Mouse (Mus musculus) midbrain, embryonic 15.5 days (tissue): ENCODE data around the gene Arhgap11a. TPM values are rescaled to one million over a fixed set of nuclear protein-coding genes. Genes with fewer than 3 reads are reported as not detected.

Experiments
- ATAC-seq: fragments of 200-750 bp; cut with Nextera tagmentation; replicated peaks from 2 replicates; pipeline ENCODE4 v1.8.0; 2017; ENCODE audit warnings: moderate TSS enrichment
- H3K27ac ChIP-seq: fragments of 300-500 bp; sonication (generic); 2 replicates; pipeline ENCODE4 v1.5.1; 2015; ENCODE audit warnings: mild to moderate bottlenecking, inconsistent platforms
- H3K27me3 ChIP-seq: fragments of 300-500 bp; sonication (generic); replicated peaks from 2 replicates; pipeline ENCODE4 v1.6.1; 2015; ENCODE audit warnings: inconsistent platforms
- H3K36me3 ChIP-seq: fragments of 300-500 bp; sonication (generic); replicated peaks from 2 replicates; pipeline ENCODE4 v1.6.1; 2015; ENCODE audit warnings: inconsistent platforms
- H3K4me1 ChIP-seq: fragments of 300-500 bp; sonication (generic); 2 replicates; pipeline ENCODE4 v1.6.1; 2015; ENCODE audit warnings: inconsistent platforms
- H3K4me2 ChIP-seq: fragments of 300-500 bp; sonication (generic); 2 replicates; pipeline ENCODE4 v1.6.1; 2015; ENCODE audit warnings: inconsistent platforms, mild to moderate bottlenecking, moderate library complexity
- H3K4me3 ChIP-seq: fragments of 300-500 bp; sonication (generic); 2 replicates; pipeline ENCODE4 v1.5.1; 2015; ENCODE audit warnings: mild to moderate bottlenecking, inconsistent platforms
- H3K9ac ChIP-seq: fragments of 300-500 bp; sonication (generic); 2 replicates; pipeline ENCODE4 v1.6.1; 2015; ENCODE audit warnings: mild to moderate bottlenecking, inconsistent platforms
- H3K9me3 ChIP-seq: fragments of 300-500 bp; sonication (generic); 2 replicates; pipeline ENCODE4 v1.6.1; 2016; ENCODE audit warnings: inconsistent platforms
- WGBS: fragments of 180-500 bp; shearing (Covaris S2); methylation state at CpG from one replicate; pipeline ENCODE4 v1.1.7; 2015; ENCODE audit warnings: mixed read lengths; 5-methylcytosine and 5-hydroxymethylcytosine counted together
- polyA plus RNA-seq: library from polyadenylated mRNA; unstranded; fragments of >200 nt; fragmentation: Nextera tagmentation; extraction: Ambion mirVana; gene quantifications from 2 replicates; pipeline ENCODE4 v1.2.1, GENCODE M21; 2015

Arhgap11a gene
- polyA plus RNA-seq, 1 experiment from 2014 or later: 6.7 TPM

GRCm38 (mm10) chr2:113839488-113839887 is 9.0 kb downstream of the Arhgap11a start:
- Histone ChIP-seq H3K27ac (no peak overlapping the region), H3K9ac (no peak overlapping the region), H3K9me3 (no peaks in the 10 kb centered on the region), H3K4me3 (no peak overlapping the region), H3K4me2 (no peak overlapping the region), H3K27me3 (no peaks in the 10 kb centered on the region), H3K4me1 (no peaks in the 10 kb centered on the region), H3K36me3 (no peaks in the 10 kb centered on the region)
- no peak for ATAC-seq
- 84% methylated on average over 4 of the region's 4 CpGs for WGBS

- Histone ChIP-seq H3K4me2 (no peak overlapping the region), H3K4me1 (no peaks in the 10 kb centered on the region), H3K9me3 (no peaks in the 10 kb centered on the region), H3K36me3 (no peaks in the 10 kb centered on the region), H3K27me3 (no peaks in the 10 kb centered on the region), H3K27ac (no peak overlapping the region), H3K4me3 (no peak overlapping the region), H3K9ac (no peak overlapping the region)
- WGBS: 92% methylated on average over 3 of the region's 3 CpGs
- ATAC-seq: no peak
Observed at GRCm38 (mm10) chr2:113835219-113835618, 13.2 kb downstream of the Arhgap11a start.

- Histone ChIP-seq H3K4me2 (peak within 1 kb of the TSS; percentile 74), H3K27ac (peak within 1 kb of the TSS; percentile 99), H3K4me1 (peaks cover 44% of the 10 kb centered on the region), H3K9ac (peak within 1 kb of the TSS; percentile 81), H3K36me3 (no peaks in the 10 kb centered on the region), H3K27me3 (no peaks in the 10 kb centered on the region), H3K4me3 (peak within 1 kb of the TSS; percentile 64), H3K9me3 (no peaks in the 10 kb centered on the region)
- 7% methylated on average over 23 of the region's 23 CpGs for WGBS
- peak; percentile 98 for ATAC-seq
Observed at GRCm38 (mm10) chr2:113828943-113829882, 19.2 kb downstream of the Arhgap11a start, which contains the start of gene Scg5. Scg5 (minus strand) TSS chr2:113829121.

- ATAC-seq: peak; percentile 95
- 4% methylated on average over 17 of the region's 17 CpGs for WGBS
- Histone ChIP-seq H3K27me3 (no peaks in the 10 kb centered on the region), H3K9ac (peak overlapping the region; percentile 81), H3K4me1 (peaks cover 44% of the 10 kb centered on the region), H3K36me3 (no peaks in the 10 kb centered on the region), H3K4me2 (peak overlapping the region; percentile 74), H3K27ac (peak overlapping the region; percentile 99), H3K4me3 (peak overlapping the region; percentile 64), H3K9me3 (no peaks in the 10 kb centered on the region)
Observed at GRCm38 (mm10) chr2:113828086-113828942, 20.1 kb downstream of the Arhgap11a start.

GRCm38 (mm10) chr2:113823909-113824308 is 24.6 kb downstream of the Arhgap11a start:
- WGBS: 0% methylated on average over 2 of the region's 2 CpGs
- no peak for ATAC-seq
- Histone ChIP-seq H3K9me3 (no peaks in the 10 kb centered on the region), H3K4me3 (no peak overlapping the region), H3K36me3 (no peaks in the 10 kb centered on the region), H3K27ac (no peak overlapping the region), H3K27me3 (no peaks in the 10 kb centered on the region), H3K9ac (no peak overlapping the region), H3K4me1 (peaks cover 38% of the 10 kb centered on the region), H3K4me2 (no peak overlapping the region)

- no peak overlapping the region for H3K4me3 ChIP-seq
- H3K9ac ChIP-seq: no peak overlapping the region
- no peaks in the 10 kb centered on the region for H3K27me3 ChIP-seq
- H3K9me3 ChIP-seq: no peaks in the 10 kb centered on the region
- WGBS: 92% methylated on average over 8 of the region's 8 CpGs
- no peak overlapping the region for H3K27ac ChIP-seq
- peaks cover 31% of the 10 kb centered on the region for H3K4me1 ChIP-seq
- ATAC-seq: no peak
- H3K36me3 ChIP-seq: peaks cover 3% of the 10 kb centered on the region; the same call in 1 of the 2 replicates
- no peak overlapping the region for H3K4me2 ChIP-seq
Observed at GRCm38 (mm10) chr2:113822367-113822766, 26.1 kb downstream of the Arhgap11a start.

- Histone ChIP-seq H3K9me3 (no peaks in the 10 kb centered on the region), H3K4me2 (no peak overlapping the region), H3K27ac (no peak overlapping the region), H3K4me3 (no peak overlapping the region), H3K36me3 (peaks cover 9% of the 10 kb centered on the region), H3K27me3 (no peaks in the 10 kb centered on the region), H3K4me1 (peaks cover 20% of the 10 kb centered on the region), H3K9ac (no peak overlapping the region)
- 84% methylated on average over 12 of the region's 12 CpGs for WGBS
- ATAC-seq: no peak
Observed at GRCm38 (mm10) chr2:113821176-113821734, 27.2 kb downstream of the Arhgap11a start.

GRCm38 (mm10) chr2:113820117-113820516 is 28.3 kb downstream of the Arhgap11a start:
- no peak overlapping the region for H3K4me3 ChIP-seq
- WGBS: 95% methylated on average over 15 of the region's 15 CpGs
- no peaks in the 10 kb centered on the region for H3K9me3 ChIP-seq
- no peak overlapping the region for H3K4me2 ChIP-seq
- H3K9ac ChIP-seq: no peak overlapping the region
- H3K4me1 ChIP-seq: peaks cover 9% of the 10 kb centered on the region
- no peak for ATAC-seq
- no peak overlapping the region for H3K27ac ChIP-seq
- H3K27me3 ChIP-seq: no peaks in the 10 kb centered on the region
- H3K36me3 ChIP-seq: peaks cover 9% of the 10 kb centered on the region

- Histone ChIP-seq H3K9me3 (no peaks in the 10 kb centered on the region), H3K4me2 (no peak overlapping the region), H3K36me3 (peaks cover 9% of the 10 kb centered on the region), H3K27me3 (no peaks in the 10 kb centered on the region), H3K4me3 (no peak overlapping the region), H3K9ac (no peak overlapping the region), H3K4me1 (no peaks in the 10 kb centered on the region), H3K27ac (no peak overlapping the region)
- WGBS: 74% methylated on average over 14 of the region's 14 CpGs
- peak; percentile 54; the same call in 1 of the 2 replicates for ATAC-seq
Observed at GRCm38 (mm10) chr2:113817681-113818606, 30.5 kb downstream of the Arhgap11a start.

- no peaks in the 10 kb centered on the region for H3K9me3 ChIP-seq
- no peak overlapping the region for H3K4me2 ChIP-seq
- no peak overlapping the region for H3K4me3 ChIP-seq
- no peak overlapping the region for H3K27ac ChIP-seq
- peak; percentile 66; the same call in 1 of the 2 replicates for ATAC-seq
- H3K36me3 ChIP-seq: no peaks in the 10 kb centered on the region
- no peaks in the 10 kb centered on the region for H3K27me3 ChIP-seq
- WGBS: 32% methylated on average over 9 of the region's 9 CpGs
- no peaks in the 10 kb centered on the region for H3K4me1 ChIP-seq
- H3K9ac ChIP-seq: no peak overlapping the region
Observed at GRCm38 (mm10) chr2:113807640-113808039, 40.8 kb downstream of the Arhgap11a start.

- 65% methylated on average over 10 of the region's 10 CpGs for WGBS
- H3K4me1 ChIP-seq: no peaks in the 10 kb centered on the region
- ATAC-seq: no peak; the same call in 1 of the 2 replicates
- H3K9me3 ChIP-seq: no peaks in the 10 kb centered on the region
- H3K4me3 ChIP-seq: no peak overlapping the region
- H3K4me2 ChIP-seq: no peak overlapping the region
- no peaks in the 10 kb centered on the region for H3K27me3 ChIP-seq
- no peak overlapping the region for H3K27ac ChIP-seq
- no peak overlapping the region for H3K9ac ChIP-seq
- H3K36me3 ChIP-seq: no peaks in the 10 kb centered on the region
Observed at GRCm38 (mm10) chr2:113806851-113807577, 41.4 kb downstream of the Arhgap11a start.
